In the genomic region with DNA sequence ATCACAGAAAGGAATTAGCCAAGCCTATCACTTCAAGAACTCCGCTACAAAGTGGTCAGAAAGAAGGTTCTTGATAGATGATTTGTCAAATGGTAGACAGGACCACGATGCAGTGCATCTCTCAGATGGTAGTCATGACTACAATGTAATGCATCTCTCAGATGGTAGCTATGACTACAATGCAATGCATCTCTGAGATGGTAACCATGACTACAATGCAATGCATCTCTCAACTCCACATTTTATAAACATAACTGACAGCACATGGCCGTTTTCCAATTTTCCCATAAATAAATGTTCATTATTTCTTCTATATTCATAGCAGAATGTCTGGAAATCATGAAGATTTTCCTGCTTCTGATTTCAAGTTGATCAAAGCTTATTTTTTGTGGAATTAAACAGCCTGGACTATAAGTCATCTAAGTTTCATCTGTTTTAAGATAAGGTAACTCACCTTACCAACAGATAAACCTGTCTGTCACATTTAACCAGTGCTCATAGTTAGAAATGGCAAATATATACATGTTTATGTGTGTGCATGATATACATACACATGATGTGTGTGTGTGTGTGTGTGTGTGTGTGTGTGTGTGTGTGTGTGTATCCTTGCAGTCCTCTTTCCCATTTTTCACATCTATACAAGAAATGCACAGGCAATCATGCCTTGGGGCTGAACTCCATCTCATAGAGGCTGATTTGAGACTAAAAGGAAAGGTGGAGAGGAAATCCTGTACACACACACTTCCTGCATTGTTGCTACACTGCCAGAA, we compare ENCODE assay signal across 22 mouse cellular contexts.
A peak's percentile ranks its signal among the peaks of the same experiment; 100 is the strongest.
DNase-seq lines count a peak whose midpoint lies in the region; ATAC-seq and TF ChIP-seq lines count a peak whose summit lies in the region.
"Had no signal": no experiment of that assay in that cellular context is flagged by ENCODE, and none has a peak within 500 bp of the region (broad histone marks: within the 10 kb centered on the region; RNA-seq: fewer than 3 reads in every experiment).

No protein-coding gene starts in this region.

- H3K9ac ChIP-seq in hindbrain, embryonic 11.5 days (ENCODE audit: low read depth, low read length) = no peak overlapping the region
- H3K9ac ChIP-seq in hindbrain, embryonic 12.5 days = no peak overlapping the region
- H3K9ac ChIP-seq in stomach, embryonic 14.5 days (replicated peaks; ENCODE audit: low read depth, low read length) = no peak overlapping the region
- H3K9ac ChIP-seq in stomach, postnatal 0 days (ENCODE audit: low read length) = no peak overlapping the region
- no peak overlapping the region for H3K9ac ChIP-seq in midbrain, embryonic 15.5 days
- H3K9ac ChIP-seq: heart, embryonic 13.5 days; limb, embryonic 12.5 days; liver, embryonic 13.5 days; midbrain, embryonic 12.5 days had no signal

- no peak for TF ChIP-seq CTCF in stomach, postnatal 0 days (IDR thresholded peaks at IDR 0.05; ENCODE audit: low read depth)

- no peak overlapping the region for H3K4me3 ChIP-seq in hindbrain, embryonic 11.5 days (ENCODE audit: low read depth, low read length)
- H3K4me3 ChIP-seq in hindbrain, embryonic 12.5 days = no peak overlapping the region
- no peak overlapping the region for H3K4me3 ChIP-seq in stomach, embryonic 14.5 days (ENCODE audit: low read depth, low read length)
- H3K4me3 ChIP-seq in stomach, postnatal 0 days (ENCODE audit: low read depth, low read length) = no peak overlapping the region
- H3K4me3 ChIP-seq in midbrain, embryonic 15.5 days = no peak overlapping the region
- H3K4me3 ChIP-seq: embryonic facial prominence, embryonic 10.5 days; heart, embryonic 13.5 days; limb, embryonic 12.5 days; liver, embryonic 13.5 days; midbrain, embryonic 12.5 days had no signal

- peak; percentile 5 for DNase-seq in hindbrain, embryonic 11.5 days (ENCODE audit: low spot score)
- DNase-seq in stomach, postnatal 0 days (ENCODE audit: low spot score) = no peak
- no peak for DNase-seq in ovary, postnatal 14 days (ENCODE audit: low spot score)
- no peak for DNase-seq in liver
- no peak for DNase-seq in kidney, postnatal 36 days
- DNase-seq: adrenal gland, postnatal 25 days; cerebellum, adult 2 months; heart, adult 11 months; kidney, adult 9 months; kidney, postnatal 25 days; layer of hippocampus, adult 9-11 months; liver, embryonic 13.5 days; retina, postnatal 1 day had no signal

- 0 out of 2 replicates have a peak, but pooled peaks have one; percentile 57 for ATAC-seq in hindbrain, embryonic 11.5 days (ENCODE audit: low FRiP score)
- no peak; the same call in 1 of the 2 replicates for ATAC-seq in hindbrain, embryonic 12.5 days (ENCODE audit: low FRiP score)
- ATAC-seq in stomach, embryonic 14.5 days (ENCODE audit: insufficient number of reproducible peaks, insufficient read depth, low FRiP score, low read depth) = peak; percentile 46; the same call in 1 of the 2 replicates
- ATAC-seq in stomach, postnatal 0 days (ENCODE audit: low FRiP score, low TSS enrichment) = no peak
- peak; percentile 97 for ATAC-seq in midbrain, embryonic 15.5 days (replicated peaks)

- no peak overlapping the region for H3K27ac ChIP-seq in hindbrain, embryonic 11.5 days (ENCODE audit: low read depth, low read length)
- no peak overlapping the region for H3K27ac ChIP-seq in hindbrain, embryonic 12.5 days
- no peak overlapping the region for H3K27ac ChIP-seq in stomach, embryonic 14.5 days (ENCODE audit: low read length)
- H3K27ac ChIP-seq in stomach, postnatal 0 days (replicated peaks) = no peak overlapping the region
- peak overlapping the region; percentile 58 for H3K27ac ChIP-seq in midbrain, embryonic 15.5 days
- H3K27ac ChIP-seq: embryonic facial prominence, embryonic 10.5 days; heart, embryonic 13.5 days; limb, embryonic 12.5 days; liver, embryonic 13.5 days; macrophage; midbrain, embryonic 12.5 days had no signal

- no peak overlapping the region for H3K4me2 ChIP-seq in hindbrain, embryonic 11.5 days (replicated peaks; ENCODE audit: low read depth, low read length)
- H3K4me2 ChIP-seq in hindbrain, embryonic 12.5 days (replicated peaks) = no peak overlapping the region
- no peak overlapping the region for H3K4me2 ChIP-seq in stomach, embryonic 14.5 days (replicated peaks; ENCODE audit: low read depth, low read length)
- no peak overlapping the region for H3K4me2 ChIP-seq in stomach, postnatal 0 days (replicated peaks; ENCODE audit: low read depth)
- no peak overlapping the region for H3K4me2 ChIP-seq in midbrain, embryonic 15.5 days
- H3K4me2 ChIP-seq: heart, embryonic 13.5 days; limb, embryonic 12.5 days; liver, embryonic 13.5 days; midbrain, embryonic 12.5 days had no signal

- H3K4me1 ChIP-seq in hindbrain, embryonic 11.5 days (replicated peaks; ENCODE audit: control insufficient read depth, insufficient read depth, low read length) = no peaks in the 10 kb centered on the region
- no peaks in the 10 kb centered on the region for H3K4me1 ChIP-seq in hindbrain, embryonic 12.5 days
- H3K4me1 ChIP-seq in stomach, embryonic 14.5 days (ENCODE audit: control insufficient read depth, insufficient read depth, low read length) = no peaks in the 10 kb centered on the region
- H3K4me1 ChIP-seq in stomach, postnatal 0 days (replicated peaks; ENCODE audit: control insufficient read depth, insufficient read depth) = no peaks in the 10 kb centered on the region
- H3K4me1 ChIP-seq in midbrain, embryonic 15.5 days = peaks cover 10% of the 10 kb centered on the region; the same call in 1 of the 2 replicates
- H3K4me1 ChIP-seq: embryonic facial prominence, embryonic 10.5 days; heart, embryonic 13.5 days; limb, embryonic 12.5 days; liver, embryonic 13.5 days; midbrain, embryonic 12.5 days had no signal

- no peak for TF ChIP-seq EP300 in stomach, postnatal 0 days (optimal IDR thresholded peaks at IDR 0.05)

- H3K27me3 ChIP-seq in hindbrain, embryonic 11.5 days (ENCODE audit: control insufficient read depth, insufficient read depth, low read length) = no peaks in the 10 kb centered on the region
- H3K27me3 ChIP-seq in hindbrain, embryonic 12.5 days = no peaks in the 10 kb centered on the region
- H3K27me3 ChIP-seq in stomach, embryonic 14.5 days (ENCODE audit: control insufficient read depth, insufficient read depth, low read length) = no peaks in the 10 kb centered on the region
- no peaks in the 10 kb centered on the region for H3K27me3 ChIP-seq in stomach, postnatal 0 days (ENCODE audit: control insufficient read depth, insufficient read depth, low read length)
- H3K27me3 ChIP-seq in midbrain, embryonic 15.5 days (replicated peaks) = no peaks in the 10 kb centered on the region
- H3K27me3 ChIP-seq: heart, embryonic 13.5 days; limb, embryonic 12.5 days; liver, embryonic 13.5 days; midbrain, embryonic 12.5 days had no signal

- H3K36me3 ChIP-seq in hindbrain, embryonic 11.5 days (ENCODE audit: control insufficient read depth, insufficient read depth, low read length) = no peaks in the 10 kb centered on the region
- no peaks in the 10 kb centered on the region for H3K36me3 ChIP-seq in hindbrain, embryonic 12.5 days
- H3K36me3 ChIP-seq in stomach, embryonic 14.5 days (ENCODE audit: control insufficient read depth, insufficient read depth, low read length) = no peaks in the 10 kb centered on the region
- no peaks in the 10 kb centered on the region for H3K36me3 ChIP-seq in stomach, postnatal 0 days (ENCODE audit: control insufficient read depth, insufficient read depth, low read length)
- H3K36me3 ChIP-seq in midbrain, embryonic 15.5 days (replicated peaks) = no peaks in the 10 kb centered on the region
- H3K36me3 ChIP-seq: embryonic facial prominence, embryonic 10.5 days; G1E; heart, embryonic 13.5 days; limb, embryonic 12.5 days; liver, embryonic 13.5 days; midbrain, embryonic 12.5 days had no signal

- WGBS in hindbrain, embryonic 11.5 days = 69% methylated on average over 3 of the region's 3 CpGs
- WGBS in hindbrain, embryonic 12.5 days = 56% methylated on average over 3 of the region's 3 CpGs
- 40% methylated on average over 3 of the region's 3 CpGs for WGBS in stomach, embryonic 14.5 days
- 44% methylated on average over 3 of the region's 3 CpGs for WGBS in stomach, postnatal 0 days
- WGBS in midbrain, embryonic 15.5 days = 43% methylated on average over 3 of the region's 3 CpGs

- no peaks in the 10 kb centered on the region for H3K9me3 ChIP-seq in hindbrain, embryonic 11.5 days (ENCODE audit: control insufficient read depth, low read length)
- H3K9me3 ChIP-seq in hindbrain, embryonic 12.5 days (replicated peaks) = no peaks in the 10 kb centered on the region; the same call in 1 of the 2 replicates
- no peaks in the 10 kb centered on the region for H3K9me3 ChIP-seq in stomach, embryonic 14.5 days (ENCODE audit: control insufficient read depth, low read depth, low read length)
- no peaks in the 10 kb centered on the region for H3K9me3 ChIP-seq in stomach, postnatal 0 days (ENCODE audit: control insufficient read depth, low read length)
- H3K9me3 ChIP-seq in midbrain, embryonic 15.5 days = no peaks in the 10 kb centered on the region
- H3K9me3 ChIP-seq: embryonic facial prominence, embryonic 10.5 days; G1E; heart, embryonic 13.5 days; limb, embryonic 12.5 days; liver, embryonic 13.5 days; midbrain, embryonic 12.5 days had no signal

Comparison
In these comparisons a context has a peak if more than half of its experiments do, and no peak if none do; other contexts are left out.
1. ATAC-seq: peak in hindbrain, embryonic 11.5 days (single experiment), stomach, embryonic 14.5 days (single experiment) and midbrain, embryonic 15.5 days (single experiment); none in hindbrain, embryonic 12.5 days (single experiment) and stomach, postnatal 0 days (single experiment).